Mouse (Mus musculus): Measurements from ENCODE around the gene Nav2. TPM values are rescaled to one million over a fixed set of nuclear protein-coding genes. Genes with fewer than 3 reads are reported as not detected.

Gene Nav2
- total RNA-seq, 1 experiment from 2014 or later = 2.0 TPM

- no peak for ATAC-seq (replicated peaks; ENCODE audit: insufficient number of reproducible peaks, low FRiP score, low TSS enrichment, poor library complexity, severe bottlenecking)
These were observed 24.8 kb upstream of the Nav2 start for GRCm38 (mm10) chr7:48883525-48884265.

DNA sequence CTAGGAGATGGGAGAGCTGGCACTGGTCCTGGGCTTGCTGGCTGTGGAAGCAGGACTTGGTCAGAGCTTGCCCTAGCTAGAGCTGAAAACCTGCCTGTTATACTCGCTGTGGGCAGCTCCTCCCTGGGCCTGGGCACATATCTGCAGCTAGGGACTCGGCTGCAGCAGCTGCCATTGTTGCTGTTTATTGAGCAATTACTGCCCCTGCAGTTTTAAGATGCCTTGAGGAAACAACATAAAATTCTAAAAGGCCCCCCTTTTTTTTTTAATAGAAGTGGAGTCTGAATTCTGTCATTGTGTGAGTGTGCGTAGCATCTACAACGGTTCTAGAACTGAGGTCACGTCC, 24.3 kb upstream of the Nav2 start:
- ATAC-seq (replicated peaks; ENCODE audit: insufficient number of reproducible peaks, low FRiP score, low TSS enrichment, poor library complexity, severe bottlenecking) = no peak

- ATAC-seq (replicated peaks; ENCODE audit: insufficient number of reproducible peaks, low FRiP score, low TSS enrichment, poor library complexity, severe bottlenecking) = no peak
These were observed 20.5 kb upstream of the Nav2 start for GRCm38 (mm10) chr7:48887973-48888372.

DNA sequence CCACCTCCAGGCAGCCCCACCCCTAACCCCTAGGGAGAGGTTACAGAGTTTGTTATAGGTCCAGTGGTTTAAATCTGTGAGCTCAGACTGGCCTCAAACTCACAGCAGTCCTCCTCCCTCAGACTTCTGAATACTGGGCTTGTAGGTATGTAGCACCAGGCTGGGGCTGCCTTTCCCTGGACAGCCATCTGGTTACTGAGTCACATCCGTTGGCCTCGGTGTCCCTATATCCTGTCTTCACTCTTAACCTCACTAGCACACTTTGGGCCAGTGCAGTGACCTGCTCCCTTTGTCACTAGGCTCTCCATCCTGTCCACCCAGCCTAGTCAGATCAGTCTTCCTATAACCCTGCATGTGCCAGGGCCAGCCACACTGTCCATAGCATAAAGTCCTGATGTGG, 19.8 kb upstream of the Nav2 start:
- no peak for ATAC-seq (replicated peaks; ENCODE audit: insufficient number of reproducible peaks, low FRiP score, low TSS enrichment, poor library complexity, severe bottlenecking)

DNA sequence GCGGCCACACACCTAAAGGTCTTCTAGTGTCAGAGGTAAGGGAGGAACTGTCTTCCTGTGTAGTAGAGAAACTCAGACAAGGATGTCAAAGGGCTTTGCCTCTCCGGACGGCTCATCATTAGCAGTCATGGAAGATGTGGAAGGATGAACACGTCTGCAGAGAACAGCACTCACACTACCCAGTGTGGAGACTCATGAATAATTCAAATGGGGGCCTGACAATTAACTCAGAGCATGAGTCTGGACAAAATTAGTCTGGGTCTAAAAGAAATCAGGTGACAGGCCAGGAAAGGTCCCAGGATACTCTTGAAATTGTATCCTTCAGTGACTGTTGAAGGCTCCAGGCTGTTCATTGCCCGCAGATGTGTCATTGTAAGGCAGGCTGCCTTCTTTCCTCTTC, 17.5 kb upstream of the Nav2 start:
- no peak for ATAC-seq (replicated peaks; ENCODE audit: insufficient number of reproducible peaks, low FRiP score, low TSS enrichment, poor library complexity, severe bottlenecking)

DNA sequence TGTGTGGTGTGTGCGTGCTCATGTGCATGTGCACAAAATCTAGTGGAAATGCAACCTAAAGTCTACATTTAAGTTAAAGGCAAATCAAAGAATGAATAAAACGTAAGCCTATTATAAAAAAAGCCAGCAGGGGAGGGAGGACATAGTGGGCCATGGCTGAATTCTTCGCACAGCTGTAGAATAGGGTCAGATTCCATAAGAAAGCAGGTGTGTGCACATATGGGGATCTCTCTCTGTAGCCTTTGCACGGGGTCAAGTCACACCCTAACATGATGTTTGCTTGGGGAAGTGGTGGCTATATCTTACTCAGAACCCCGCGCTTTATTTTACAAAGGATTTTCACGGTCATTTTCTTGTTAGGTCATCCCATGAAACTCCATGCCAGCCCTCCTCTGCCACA, 15.4 kb upstream of the Nav2 start:
- no peak for ATAC-seq (replicated peaks; ENCODE audit: insufficient number of reproducible peaks, low FRiP score, low TSS enrichment, poor library complexity, severe bottlenecking)

DNA sequence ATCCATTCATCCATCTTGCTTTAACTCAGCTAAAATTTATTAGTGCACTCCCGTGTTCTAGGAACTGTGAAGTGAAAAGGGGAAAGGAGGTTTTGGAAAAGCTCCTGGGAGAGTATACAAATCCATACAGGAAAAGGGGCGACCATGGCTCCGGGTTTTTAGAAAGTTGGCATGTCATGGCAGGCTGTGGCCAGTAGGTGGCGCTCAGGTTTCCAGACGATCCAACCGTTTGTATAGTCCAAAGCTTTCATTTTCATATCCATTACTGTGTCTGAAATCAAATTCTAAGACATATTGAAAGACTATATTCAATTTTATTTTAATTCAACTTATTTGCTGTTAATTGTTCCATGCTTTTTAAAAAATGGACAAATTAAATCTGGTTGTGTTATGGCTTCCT, 14.4 kb upstream of the Nav2 start:
- ATAC-seq (replicated peaks; ENCODE audit: insufficient number of reproducible peaks, low FRiP score, low TSS enrichment, poor library complexity, severe bottlenecking) = 0 out of 2 replicates have a peak, but pooled peaks have one; percentile 47

DNA sequence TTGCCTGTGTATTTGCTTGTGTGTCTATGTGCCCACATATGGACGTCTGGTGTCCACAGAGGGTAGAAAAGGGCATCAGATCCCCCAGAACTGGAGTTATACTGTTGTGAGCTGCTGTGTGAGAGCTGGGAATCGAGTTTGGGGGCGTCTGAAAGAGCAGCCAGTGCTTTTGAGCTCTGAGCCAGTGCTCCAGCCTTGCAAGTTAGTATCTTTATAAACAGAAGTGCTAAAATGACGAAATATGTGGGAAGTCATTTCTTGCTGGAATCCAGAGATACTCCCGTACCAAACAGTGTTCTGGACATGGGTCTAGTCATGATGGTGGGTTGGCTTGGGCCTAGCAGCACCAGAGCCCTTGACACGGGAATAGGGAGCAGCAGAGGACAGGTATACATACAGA, 13.8 kb upstream of the Nav2 start:
- ATAC-seq (replicated peaks; ENCODE audit: insufficient number of reproducible peaks, low FRiP score, low TSS enrichment, poor library complexity, severe bottlenecking) = no peak

DNA sequence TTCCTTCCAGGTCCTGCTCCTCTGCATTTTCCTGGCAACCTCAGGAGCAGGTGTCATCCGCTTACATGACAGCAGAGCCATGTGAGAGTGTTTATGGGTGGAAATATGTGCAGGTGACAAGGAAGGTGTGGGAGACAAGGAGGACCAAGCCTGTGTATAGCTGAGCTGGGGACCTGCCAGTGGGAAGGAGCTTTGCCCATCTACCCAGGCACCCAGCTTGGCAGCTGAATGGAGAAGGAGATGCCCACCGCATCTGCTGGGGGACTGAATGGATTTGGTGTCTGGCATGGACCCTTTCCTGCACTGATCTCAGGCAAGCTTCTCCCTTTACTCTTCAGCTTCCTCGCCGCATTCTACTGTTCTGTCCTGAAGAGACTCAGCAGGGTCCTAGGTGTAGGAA, 13.0 kb upstream of the Nav2 start:
- ATAC-seq (replicated peaks; ENCODE audit: insufficient number of reproducible peaks, low FRiP score, low TSS enrichment, poor library complexity, severe bottlenecking) = no peak

- ATAC-seq (replicated peaks; ENCODE audit: insufficient number of reproducible peaks, low FRiP score, low TSS enrichment, poor library complexity, severe bottlenecking) = no peak
These were observed 12.5 kb upstream of the Nav2 start for GRCm38 (mm10) chr7:48896051-48896450.

DNA sequence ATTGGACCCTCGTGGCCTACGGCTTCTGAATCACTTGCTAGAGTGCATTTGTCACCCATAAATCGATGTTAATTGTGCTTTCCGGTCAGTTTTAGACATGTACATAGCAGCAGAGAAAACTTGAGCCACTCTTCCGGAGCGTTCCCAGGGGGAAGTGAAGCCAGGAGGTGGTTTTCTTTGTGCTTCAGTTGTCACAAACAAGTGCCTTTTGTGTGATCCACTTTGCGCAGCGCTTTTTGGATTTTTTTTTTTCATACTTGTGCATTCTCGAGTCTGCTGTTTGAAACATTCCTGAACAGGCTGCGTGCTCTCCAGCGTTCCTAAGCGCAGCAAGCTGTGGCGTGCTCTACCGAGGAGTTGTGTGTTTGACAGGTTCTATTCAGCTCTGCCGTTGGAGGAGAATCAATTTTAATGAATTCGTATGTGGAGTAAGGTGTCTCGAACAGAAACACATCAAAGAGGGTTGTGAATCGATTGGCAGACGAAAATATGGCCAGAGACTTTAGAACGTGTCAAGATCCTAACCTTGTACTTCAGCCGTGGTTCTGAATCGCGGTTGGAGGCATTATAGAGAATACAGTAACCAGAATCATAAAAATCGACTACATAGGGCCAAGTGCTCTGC, 10.9 kb upstream of the Nav2 start:
- no peak for ATAC-seq (replicated peaks; ENCODE audit: insufficient number of reproducible peaks, low FRiP score, low TSS enrichment, poor library complexity, severe bottlenecking)

GRCm38 (mm10) chr7:48898416-48898815, 10.1 kb upstream of the Nav2 start:
- ATAC-seq (replicated peaks; ENCODE audit: insufficient number of reproducible peaks, low FRiP score, low TSS enrichment, poor library complexity, severe bottlenecking) = no peak

- no peak for ATAC-seq (replicated peaks; ENCODE audit: insufficient number of reproducible peaks, low FRiP score, low TSS enrichment, poor library complexity, severe bottlenecking)
These were observed 7.9 kb upstream of the Nav2 start for GRCm38 (mm10) chr7:48900408-48901167.

DNA sequence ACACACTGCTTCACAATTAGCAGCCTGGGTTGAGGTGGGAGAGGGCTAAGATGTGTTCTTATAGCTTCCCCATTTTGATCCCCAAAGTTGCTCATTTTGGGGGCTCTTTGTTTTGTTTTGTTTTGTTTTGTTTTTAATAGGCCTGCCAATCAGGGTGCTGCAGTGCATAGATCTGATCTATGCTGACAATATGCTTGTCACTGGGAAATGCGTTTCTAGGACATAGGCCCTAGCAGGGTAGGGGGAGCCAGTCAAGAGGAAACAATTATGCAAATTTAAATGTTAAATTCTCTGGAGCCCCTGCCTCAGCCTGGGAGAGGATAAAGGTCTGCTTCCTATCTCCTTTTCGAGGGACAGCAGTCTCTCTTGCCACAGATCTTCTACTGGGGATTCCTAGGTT, 6.1 kb upstream of the Nav2 start:
- ATAC-seq (replicated peaks; ENCODE audit: insufficient number of reproducible peaks, low FRiP score, low TSS enrichment, poor library complexity, severe bottlenecking) = no peak

GRCm38 (mm10) chr7:48909342-48909671, 791 bp downstream of the Nav2 start:
- ATAC-seq (replicated peaks; ENCODE audit: insufficient number of reproducible peaks, low FRiP score, low TSS enrichment, poor library complexity, severe bottlenecking) = no peak

GRCm38 (mm10) chr7:48910282-48910681, 1.8 kb downstream of the Nav2 start:
- no peak for ATAC-seq (replicated peaks; ENCODE audit: insufficient number of reproducible peaks, low FRiP score, low TSS enrichment, poor library complexity, severe bottlenecking)

DNA sequence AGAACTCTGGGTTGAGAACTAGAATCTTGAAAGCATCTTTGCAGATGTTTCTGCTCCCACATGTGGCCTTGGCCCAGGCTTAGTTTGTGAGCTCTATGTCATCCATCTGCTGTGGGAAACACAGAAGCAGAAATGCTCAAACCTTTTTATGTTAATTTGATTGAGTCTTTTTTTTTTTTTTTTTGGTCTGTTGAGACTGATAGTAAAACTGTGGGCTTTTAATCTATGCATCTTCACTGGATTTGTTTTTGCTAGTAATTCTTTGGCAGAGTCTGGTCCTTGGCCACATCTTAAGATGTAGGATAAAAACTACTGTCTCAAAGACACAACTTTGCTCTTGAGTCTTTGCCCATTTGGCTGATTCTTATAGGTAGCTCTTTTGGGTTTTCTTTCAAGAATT, 2.6 kb downstream of the Nav2 start:
- no peak for ATAC-seq (replicated peaks; ENCODE audit: insufficient number of reproducible peaks, low FRiP score, low TSS enrichment, poor library complexity, severe bottlenecking)

GRCm38 (mm10) chr7:48914630-48915506, 6.4 kb downstream of the Nav2 start:
- ATAC-seq (replicated peaks; ENCODE audit: insufficient number of reproducible peaks, low FRiP score, low TSS enrichment, poor library complexity, severe bottlenecking) = no peak

DNA sequence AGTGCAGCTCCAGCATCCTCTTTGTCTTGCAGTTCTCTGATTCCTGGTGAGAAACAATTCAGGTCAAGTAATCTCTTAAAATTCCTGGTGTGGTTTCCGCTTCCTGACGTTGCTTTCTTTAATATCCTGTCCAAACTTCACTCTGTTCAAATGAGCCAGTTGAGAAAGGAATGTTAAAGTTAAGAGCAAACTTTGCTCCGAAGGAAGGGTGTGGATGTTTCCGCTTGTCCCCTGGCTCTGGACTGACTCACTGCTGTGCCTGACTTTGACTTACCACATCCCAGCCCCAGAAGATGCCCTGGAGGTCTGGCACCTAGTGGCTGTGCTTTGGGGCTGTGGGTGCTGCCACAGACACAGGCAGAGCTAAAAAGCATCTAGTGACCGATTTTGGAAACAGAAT, 8.9 kb downstream of the Nav2 start:
- ATAC-seq (replicated peaks; ENCODE audit: insufficient number of reproducible peaks, low FRiP score, low TSS enrichment, poor library complexity, severe bottlenecking) = no peak

All from monocyte, adult 5-6 weeks (primary cell).